Mouse (Mus musculus) small intestine, adult 2 months (tissue): ENCODE data around the gene Brca2. TPM values are rescaled to one million over a fixed set of nuclear protein-coding genes. Genes with fewer than 3 reads are reported as not detected.

Experiments used
- H3K27ac ChIP-seq: fragments of 200-500 bp; 2 replicates; pipeline ENCODE4 v1.5.1; 2012; ENCODE audit warnings: low read depth, low read length, control low read depth, inconsistent platforms; ENCODE audit not compliant: insufficient read depth
- H3K27me3 ChIP-seq: fragments of 200-500 bp; 2 replicates; pipeline ENCODE4 v1.6.1; 2012; ENCODE audit warnings: mild to moderate bottlenecking, moderate library complexity, low read length, inconsistent platforms; ENCODE audit not compliant: control insufficient read depth, insufficient read depth
- H3K36me3 ChIP-seq: fragments of 200-500 bp; 2 replicates; pipeline ENCODE4 v1.6.1; 2012; ENCODE audit warnings: mild to moderate bottlenecking, low read length, control low read depth, inconsistent platforms; ENCODE audit not compliant: control insufficient read depth, insufficient read depth
- H3K4me1 ChIP-seq: fragments of 200-500 bp; 2 replicates; pipeline ENCODE4 v1.6.1; 2012; ENCODE audit warnings: low read length, inconsistent platforms, mixed read lengths; ENCODE audit not compliant: control insufficient read depth, insufficient read depth, insufficient read length
- H3K4me3 ChIP-seq: fragments of 200-500 bp; 2 replicates; pipeline ENCODE4 v1.5.1; 2012; ENCODE audit warnings: low read depth, mild to moderate bottlenecking, control low read depth, inconsistent platforms, low read length, moderate library complexity
- CTCF ChIP-seq: fragments of 200-500 bp; IDR thresholded peaks from 2 replicates; pipeline ENCODE4 v1.5.1; 2012; ENCODE audit warnings: low read depth, mild to moderate bottlenecking, control low read depth, inconsistent platforms, low read length, moderate library complexity, mixed read lengths; ENCODE audit not compliant: insufficient replicate concordance, insufficient read length; ENCODE audit errors: extremely low read depth
- POLR2A ChIP-seq: fragments of 200-500 bp; IDR thresholded peaks from 2 replicates; pipeline ENCODE4 v1.6.1; 2012; ENCODE audit warnings: low read depth, mild to moderate bottlenecking, control low read depth, inconsistent platforms, low read length, moderate library complexity
- WGBS: fragments of 180-500 bp; shearing (Covaris S2); methylation state at CpG from one replicate; pipeline ENCODE4 v1.1.7; 2018; 5-methylcytosine and 5-hydroxymethylcytosine counted together
- polyA plus RNA-seq: library from polyadenylated mRNA; depleted of rRNA; stranded (reverse); fragments of >200 nt; gene quantifications from 2 replicates; pipeline ENCODE4 v1.2.3, GENCODE M21; 2012

The Brca2 gene
- polyA plus RNA-seq, 1 experiment = 1.8 TPM

DNA sequence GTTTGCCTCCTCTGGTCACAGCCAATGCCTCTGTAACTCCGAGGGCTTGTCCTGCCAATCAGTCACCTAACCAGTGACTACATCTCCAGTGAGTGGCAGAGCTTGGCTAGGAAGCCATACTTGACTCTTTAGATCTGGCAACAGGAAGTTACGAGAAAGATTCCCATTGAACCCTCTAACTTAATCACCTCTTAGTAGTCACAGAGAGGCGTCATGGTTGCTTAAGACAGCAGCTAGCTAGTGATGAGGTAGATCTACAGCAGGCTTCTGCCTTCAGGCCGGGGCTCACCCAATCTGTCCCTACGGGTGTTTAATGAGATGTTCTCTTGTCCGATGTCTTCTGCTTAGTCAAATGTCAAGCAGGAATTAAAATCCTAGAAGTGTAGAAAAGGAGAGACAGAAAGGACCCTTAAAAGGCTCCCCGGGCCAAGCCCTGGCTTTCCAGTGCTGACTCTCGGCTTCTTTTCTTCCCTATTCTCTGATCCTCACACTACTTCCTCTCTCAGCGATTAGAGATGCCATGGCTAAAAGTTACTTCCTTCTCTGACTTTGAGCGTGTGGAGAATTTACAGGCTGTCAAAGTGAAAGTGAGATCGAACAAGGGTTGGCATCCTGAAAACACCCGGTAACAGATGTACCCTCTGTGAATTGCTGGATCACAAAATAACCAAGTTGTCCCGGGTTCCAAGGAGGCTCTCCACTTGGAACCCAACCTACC lies 69.9 kb downstream of the Brca2 start:
- 41% methylated on average over 13 of the region's 13 CpGs for WGBS
- TF ChIP-seq CTCF = no peak
- no peak for TF ChIP-seq POLR2A
- H3K27ac ChIP-seq = peak overlapping the region; percentile 72
- peak overlapping the region; percentile 96 for H3K4me3 ChIP-seq
- no peaks in the 10 kb centered on the region for H3K36me3 ChIP-seq
- peaks cover 17% of the 10 kb centered on the region for H3K4me1 ChIP-seq
- H3K27me3 ChIP-seq = no peaks in the 10 kb centered on the region

DNA sequence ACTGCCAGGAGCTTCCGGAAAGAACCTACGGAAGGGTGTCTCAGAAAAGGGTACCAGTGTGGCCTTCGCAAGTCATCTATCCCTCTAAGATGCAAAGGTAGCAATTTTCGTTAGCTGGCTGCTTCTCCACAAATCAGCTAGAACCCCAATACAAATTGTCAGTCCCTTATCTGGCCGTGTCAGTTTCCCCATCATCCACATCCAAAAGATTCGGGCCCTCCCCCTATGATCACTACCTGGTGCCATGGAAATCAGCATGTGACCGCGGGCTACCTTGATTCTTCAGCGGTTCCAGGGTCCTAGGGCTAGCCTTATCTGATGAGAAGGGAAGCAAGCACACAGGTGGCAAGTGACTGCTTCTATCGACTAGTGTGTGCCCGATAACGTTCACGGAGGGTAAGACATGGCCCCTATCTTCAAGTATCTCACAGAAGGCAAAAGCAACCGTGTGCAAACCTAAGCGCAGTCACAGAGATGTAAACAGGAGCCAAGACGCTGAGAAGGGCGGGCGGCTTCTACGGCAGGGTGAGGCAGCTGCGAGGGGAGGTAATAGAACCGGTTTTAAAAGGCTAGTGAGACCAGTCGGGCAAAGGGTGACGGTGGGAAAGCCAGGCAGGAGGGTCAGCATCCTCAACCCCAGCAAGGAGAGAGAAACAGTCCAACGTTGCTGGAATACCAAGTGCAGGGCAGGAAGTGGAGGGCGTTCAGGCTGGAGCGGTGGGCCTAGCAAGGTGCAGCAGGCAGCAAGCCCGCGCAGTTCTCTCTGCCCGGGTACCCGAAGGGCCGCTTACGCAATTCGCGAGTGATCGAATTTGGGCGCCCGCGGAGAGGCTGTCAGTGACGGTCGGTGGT lies 70.7 kb downstream of the Brca2 start:
- Histone ChIP-seq H3K27me3 (no peaks in the 10 kb centered on the region), H3K4me1 (peaks cover 17% of the 10 kb centered on the region), H3K27ac (peak overlapping the region; percentile 72), H3K36me3 (no peaks in the 10 kb centered on the region), H3K4me3 (peak overlapping the region; percentile 96)
- TF ChIP-seq POLR2A = no peak
- TF ChIP-seq CTCF = no peak
- 4% methylated on average over 40 of the region's 40 CpGs for WGBS

DNA sequence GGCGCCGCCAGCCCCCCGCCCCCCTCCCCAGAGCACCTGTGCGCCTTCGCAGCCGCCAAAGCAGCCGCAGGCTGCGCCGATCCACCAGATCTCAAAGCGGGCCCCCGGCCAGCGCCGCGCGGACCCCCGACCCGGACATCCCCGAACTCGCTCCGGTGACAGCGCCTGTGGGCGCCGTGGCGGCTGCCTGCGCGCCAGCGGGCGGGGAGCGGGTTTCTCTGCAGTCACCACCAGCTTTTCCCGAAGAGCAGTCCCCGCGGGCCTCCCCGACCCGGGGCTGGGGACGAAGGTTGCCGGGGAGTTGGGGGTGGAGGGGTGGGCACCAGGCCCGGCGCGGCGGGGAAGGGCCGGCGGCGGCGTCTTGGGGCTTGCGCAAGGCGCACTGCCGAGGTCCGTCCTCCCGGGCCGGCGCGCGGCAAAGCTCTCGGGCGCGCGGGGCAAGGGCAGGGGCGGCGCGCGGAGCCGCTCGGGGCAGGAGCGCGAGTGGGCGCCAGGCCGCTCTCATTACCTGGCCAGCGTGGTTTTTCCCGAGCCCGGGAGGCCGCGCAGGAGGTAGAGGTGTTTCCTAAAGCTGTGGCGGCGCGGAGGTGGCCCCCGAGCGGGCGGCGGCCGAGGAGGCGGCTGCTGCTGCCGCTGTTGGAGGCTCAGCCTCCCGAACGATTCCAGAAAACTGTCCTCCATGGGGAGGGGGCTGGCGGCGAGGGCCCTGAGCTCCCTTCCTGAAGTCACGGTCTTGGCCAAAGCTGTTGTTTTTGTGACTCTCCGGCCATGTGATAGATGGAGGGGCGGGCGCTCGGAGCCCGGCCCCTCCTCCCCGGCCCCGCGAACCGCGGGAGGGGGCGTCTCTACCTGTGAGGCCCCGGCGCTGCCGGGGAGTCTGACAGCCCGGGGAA lies 71.6 kb downstream of the Brca2 start:
- under 1% methylated on average over 101 of the region's 102 CpGs for WGBS
- H3K4me3 ChIP-seq = peak overlapping the region; percentile 96
- H3K27ac ChIP-seq = peak overlapping the region; percentile 72
- no peaks in the 10 kb centered on the region for H3K36me3 ChIP-seq
- H3K27me3 ChIP-seq = no peaks in the 10 kb centered on the region
- peak; percentile 32 for TF ChIP-seq POLR2A
- no peak for TF ChIP-seq CTCF
- peaks cover 24% of the 10 kb centered on the region for H3K4me1 ChIP-seq

DNA sequence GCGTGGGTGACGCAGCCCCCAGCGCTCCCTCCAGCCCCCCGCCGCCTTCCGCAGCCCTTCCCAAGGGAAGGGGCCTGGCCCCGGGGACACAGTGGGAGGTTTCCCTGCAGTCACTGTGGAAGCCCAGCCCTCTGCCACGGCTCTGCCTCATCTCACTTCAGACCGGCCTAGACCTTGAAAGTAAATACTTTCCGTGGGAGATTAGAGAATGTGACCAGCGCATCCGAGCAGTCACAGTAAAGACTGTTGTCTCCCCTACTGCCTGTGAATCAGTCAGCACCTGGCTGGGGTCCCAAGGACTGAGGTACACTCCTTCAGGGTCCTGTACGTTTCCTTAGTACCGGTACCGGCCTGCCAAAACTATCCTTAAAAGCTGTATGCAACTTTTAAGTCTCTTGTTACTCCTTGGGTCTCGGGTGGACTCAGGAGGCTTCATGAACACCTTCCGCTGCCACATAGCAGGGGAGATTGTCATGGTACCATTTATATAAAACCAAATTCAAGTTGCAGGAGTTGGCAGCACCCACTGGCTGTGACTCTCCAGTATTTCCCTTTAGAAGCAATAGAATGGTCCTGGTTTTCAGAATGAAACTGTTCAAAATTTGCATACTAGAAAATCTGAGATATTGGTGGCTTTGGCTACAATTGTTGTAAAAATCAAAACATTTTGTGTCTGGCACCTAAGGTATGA lies 72.4 kb downstream of the Brca2 start:
- peak overlapping the region; percentile 22 for H3K27ac ChIP-seq
- H3K4me1 ChIP-seq = peaks cover 20% of the 10 kb centered on the region
- no peak for TF ChIP-seq POLR2A
- TF ChIP-seq CTCF = no peak
- peak overlapping the region; percentile 96 for H3K4me3 ChIP-seq
- no peaks in the 10 kb centered on the region for H3K36me3 ChIP-seq
- no peaks in the 10 kb centered on the region for H3K27me3 ChIP-seq
- WGBS = 11% methylated on average over 17 of the region's 17 CpGs

DNA sequence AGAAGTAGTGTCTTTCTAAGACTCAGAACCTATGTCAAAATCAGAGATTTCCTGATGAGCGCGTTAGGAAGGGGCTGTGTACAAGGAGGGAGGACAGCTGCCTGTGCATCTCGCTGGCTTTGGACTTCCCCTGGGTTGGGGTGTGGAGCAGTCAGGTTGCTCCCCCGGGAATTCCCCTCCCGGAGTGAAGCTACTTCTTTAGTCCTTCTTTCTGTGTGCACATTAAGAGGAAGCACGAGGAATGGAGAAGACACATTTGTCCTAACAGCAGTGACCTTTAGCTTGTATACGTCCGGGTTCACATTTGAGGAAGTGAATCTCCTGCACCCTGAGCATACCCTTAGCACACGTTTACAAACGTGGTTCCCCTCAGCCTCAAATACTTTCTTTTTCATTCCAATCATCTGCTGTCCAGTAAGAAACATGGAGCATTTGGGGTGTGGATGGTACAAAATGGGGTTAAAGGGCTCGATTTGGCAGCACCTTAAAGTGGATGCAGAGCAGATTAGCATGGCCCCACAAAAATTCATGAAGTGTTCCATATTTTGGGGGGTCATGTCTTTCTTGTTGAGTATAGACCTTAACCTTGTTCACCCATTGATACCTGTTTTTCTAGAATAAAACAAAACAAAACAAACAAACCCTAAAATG lies 73.1 kb downstream of the Brca2 start:
- peak overlapping the region; percentile 50; the same call in 1 of the 2 replicates for H3K27ac ChIP-seq
- no peaks in the 10 kb centered on the region for H3K27me3 ChIP-seq
- no peaks in the 10 kb centered on the region for H3K36me3 ChIP-seq
- peaks cover 17% of the 10 kb centered on the region for H3K4me1 ChIP-seq
- TF ChIP-seq CTCF (no peak), POLR2A (no peak)
- no peak overlapping the region for H3K4me3 ChIP-seq
- WGBS = 28% methylated on average over 11 of the region's 11 CpGs

DNA sequence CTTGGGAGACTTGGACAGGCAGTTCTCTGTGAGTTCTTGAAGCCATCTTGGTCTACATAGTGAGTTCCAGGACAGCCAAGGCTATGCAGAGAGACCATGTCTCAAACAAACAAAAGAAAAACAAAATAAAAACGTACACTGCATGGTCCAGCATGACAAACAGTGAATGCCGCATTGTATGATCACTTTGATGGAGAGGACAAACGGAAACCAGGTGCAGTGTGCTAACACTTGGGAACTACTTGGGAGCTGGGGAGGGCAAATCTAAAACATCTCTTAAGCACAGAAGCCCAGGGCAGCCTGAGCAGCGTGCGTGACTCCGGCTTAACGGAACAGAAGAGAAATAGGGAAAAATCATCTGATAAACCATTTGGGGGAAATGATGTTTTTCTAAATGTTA lies 74.7 kb downstream of the Brca2 start, which contains the start of gene N4bp2l1:
Gene N4bp2l1 (minus strand): TSS at position 101 of the 400 bp plus-strand sequence.
- peak within 1 kb of the TSS; percentile 83; the same call in 1 of the 2 replicates for H3K27ac ChIP-seq

More for the DNA sequence above, 74.7 kb downstream of the Brca2 start, which contains the start of gene N4bp2l1:
- H3K4me1 ChIP-seq = peaks cover 15% of the 10 kb centered on the region
- WGBS = 94% methylated on average over 7 of the region's 7 CpGs
- TF ChIP-seq CTCF = no peak
- no peak for TF ChIP-seq POLR2A
- H3K27me3 ChIP-seq = no peaks in the 10 kb centered on the region
- H3K36me3 ChIP-seq = no peaks in the 10 kb centered on the region
- no peak within 1 kb of the TSS for H3K4me3 ChIP-seq
